Mouse (Mus musculus): ENCODE data around the gene Ostm1.

DNA sequence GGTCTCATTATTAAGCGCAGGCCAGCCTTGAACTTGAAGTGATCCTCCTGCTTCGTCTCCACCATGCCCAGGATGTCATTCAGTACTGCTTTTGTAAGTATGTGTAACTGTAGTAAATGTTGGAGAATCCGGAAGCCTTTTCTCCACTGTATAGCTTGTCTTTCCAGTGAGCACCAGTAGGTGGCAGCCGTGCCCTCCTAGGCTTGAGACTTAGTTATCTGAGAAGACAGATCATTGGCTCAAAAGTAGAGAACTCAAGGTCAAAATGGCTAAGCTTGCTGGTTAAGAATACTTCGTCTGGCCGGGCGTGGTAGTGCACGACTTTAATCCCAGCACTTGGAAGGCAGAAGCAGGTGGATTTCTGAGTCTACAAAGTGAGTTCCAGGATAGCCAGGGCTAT lies 113.4 kb downstream of the Ostm1 start:
- TF ChIP-seq CTCF (IDR thresholded peaks at IDR 0.05) (peak; percentile 88), EP300 (IDR thresholded peaks at IDR 0.05) (no peak)
